Mouse (Mus musculus) kidney, adult 9 months (tissue): ENCODE data around the gene Hgfac.

ENCODE experiments used
- DNase-seq: peaks from one replicate; pipeline ENCODE4 v3.0.0; 2022

Gene Hgfac

GRCm38 (mm10) chr5:35042431-35043109, 1.3 kb downstream of the Hgfac start:
- no peak for DNase-seq

GRCm38 (mm10) chr5:35043110-35043451, 1.8 kb downstream of the Hgfac start:
- DNase-seq, result peak; percentile 93

GRCm38 (mm10) chr5:35050541-35050940, 9.2 kb downstream of the Hgfac start:
- DNase-seq, result no peak

- no peak for DNase-seq
Measured at GRCm38 (mm10) chr5:35054628-35055027, 13.3 kb downstream of the Hgfac start.

GRCm38 (mm10) chr5:35055076-35055475, 13.8 kb downstream of the Hgfac start:
- DNase-seq, result no peak

- DNase-seq, result peak; percentile 38
Measured at GRCm38 (mm10) chr5:35056604-35057432, 15.5 kb downstream of the Hgfac start, which contains the start of gene Dok7. TSS of gene Dok7 (plus strand) at chr5:35056766.

GRCm38 (mm10) chr5:35057582-35057981, 16.3 kb downstream of the Hgfac start:
- DNase-seq, result no peak

- DNase-seq, result no peak
Measured at GRCm38 (mm10) chr5:35058216-35058615, 16.9 kb downstream of the Hgfac start.

- DNase-seq, result no peak
Measured at GRCm38 (mm10) chr5:35060098-35060497, 18.8 kb downstream of the Hgfac start.

GRCm38 (mm10) chr5:35069841-35070240, 28.5 kb downstream of the Hgfac start:
- no peak for DNase-seq

- DNase-seq, result no peak
Measured at GRCm38 (mm10) chr5:35070314-35070713, 29.0 kb downstream of the Hgfac start.

GRCm38 (mm10) chr5:35070953-35071352, 29.6 kb downstream of the Hgfac start:
- no peak for DNase-seq

GRCm38 (mm10) chr5:35071855-35072254, 30.5 kb downstream of the Hgfac start:
- DNase-seq, result no peak

- no peak for DNase-seq
Measured at GRCm38 (mm10) chr5:35073235-35073634, 31.9 kb downstream of the Hgfac start.

- no peak for DNase-seq
Measured at GRCm38 (mm10) chr5:35073992-35074391, 32.7 kb downstream of the Hgfac start.

GRCm38 (mm10) chr5:35076369-35076768, 35.1 kb downstream of the Hgfac start:
- no peak for DNase-seq

GRCm38 (mm10) chr5:35079101-35079500, 37.8 kb downstream of the Hgfac start:
- no peak for DNase-seq

- DNase-seq, result no peak
Measured at GRCm38 (mm10) chr5:35084913-35085312, 43.6 kb downstream of the Hgfac start.

GRCm38 (mm10) chr5:35088785-35089613, 47.7 kb downstream of the Hgfac start:
- DNase-seq, result peak; percentile 85

- no peak for DNase-seq
Measured at GRCm38 (mm10) chr5:35089614-35089963, 48.3 kb downstream of the Hgfac start.

GRCm38 (mm10) chr5:35091636-35092035, 50.3 kb downstream of the Hgfac start:
- no peak for DNase-seq
